Mouse (Mus musculus): Measurements from ENCODE around the gene Gtpbp8.

Gene Gtpbp8

DNA sequence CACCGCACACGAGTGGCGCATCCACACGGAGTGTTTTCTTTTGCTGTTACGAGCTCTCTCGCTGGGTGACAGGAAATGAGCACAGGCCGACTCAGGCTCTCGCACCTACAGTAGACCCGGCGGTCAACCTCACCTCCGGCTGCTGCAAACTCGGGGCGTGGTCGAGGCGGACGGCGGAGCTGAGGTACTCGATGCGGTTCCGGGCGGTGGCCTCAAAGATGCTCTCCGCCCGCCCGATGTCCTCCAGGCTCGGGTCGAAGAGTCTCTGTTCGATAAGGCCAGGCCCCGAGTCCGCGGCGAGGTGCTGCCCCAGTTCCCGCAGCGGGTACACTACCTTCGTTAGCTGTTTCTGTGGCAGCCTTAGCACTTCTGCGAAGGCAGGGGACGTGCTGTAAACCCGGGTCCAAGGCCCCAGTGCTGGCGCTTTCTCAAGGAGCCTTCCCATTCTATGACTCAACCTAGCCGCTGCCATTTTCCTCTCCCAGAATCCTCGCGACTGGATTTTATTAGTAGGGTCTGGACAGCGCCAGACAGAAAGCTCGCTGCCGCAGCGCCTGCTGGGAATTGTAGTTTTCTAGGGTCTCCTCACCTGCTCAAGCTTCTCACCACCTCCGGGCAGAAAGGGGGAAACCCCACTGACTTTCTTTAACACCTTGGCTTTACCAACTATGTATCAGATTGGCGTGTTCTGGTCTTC is at the start of gene Gtpbp8:
Gene Gtpbp8, minus strand, starts transcription at position 498 of the 697 bp plus-strand sequence.
- DNase-seq = peak; percentile 89 to 96

- no peak for DNase-seq
Measured at GRCm38 (mm10) chr16:44794416-44794815, 48.3 kb upstream of the Gtpbp8 start.

- no peak for DNase-seq
Measured at GRCm38 (mm10) chr16:44786934-44787333, 40.8 kb upstream of the Gtpbp8 start.

GRCm38 (mm10) chr16:44780751-44781150 is 34.6 kb upstream of the Gtpbp8 start:
- no peak for DNase-seq

DNA sequence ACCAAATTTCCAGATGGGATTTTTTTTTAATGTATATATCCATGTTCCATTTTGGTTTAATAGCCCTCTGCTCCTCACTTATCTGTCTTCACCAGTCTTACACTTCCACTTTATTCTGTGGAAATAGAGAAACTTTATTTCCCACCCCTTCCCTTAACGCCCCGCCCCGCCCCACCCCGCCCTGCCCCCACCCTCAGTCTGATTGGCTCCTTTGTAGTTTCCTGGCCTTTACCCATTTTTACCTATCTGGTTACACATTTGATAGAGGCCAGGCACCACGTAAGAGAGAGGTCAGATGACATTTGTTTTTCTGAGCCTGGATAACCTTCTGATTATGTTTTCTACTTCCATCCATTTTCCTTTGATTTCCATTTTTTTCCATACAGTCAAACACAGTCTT is 33.3 kb upstream of the Gtpbp8 start:
- DNase-seq = no peak

- no peak for DNase-seq
Measured at GRCm38 (mm10) chr16:44778538-44779147, 32.5 kb upstream of the Gtpbp8 start.

- DNase-seq = no peak
Measured at GRCm38 (mm10) chr16:44774201-44774600, 28.0 kb upstream of the Gtpbp8 start.

GRCm38 (mm10) chr16:44773673-44774072 is 27.5 kb upstream of the Gtpbp8 start:
- no peak for DNase-seq

- DNase-seq = no peak
Measured at GRCm38 (mm10) chr16:44772577-44772976, 26.4 kb upstream of the Gtpbp8 start.

- no peak for DNase-seq
Measured at GRCm38 (mm10) chr16:44767967-44768366, 21.8 kb upstream of the Gtpbp8 start.

- DNase-seq = no peak
Measured at GRCm38 (mm10) chr16:44767506-44767905, 21.3 kb upstream of the Gtpbp8 start.

- no peak for DNase-seq
Measured at GRCm38 (mm10) chr16:44766320-44766892, 20.2 kb upstream of the Gtpbp8 start.

DNA sequence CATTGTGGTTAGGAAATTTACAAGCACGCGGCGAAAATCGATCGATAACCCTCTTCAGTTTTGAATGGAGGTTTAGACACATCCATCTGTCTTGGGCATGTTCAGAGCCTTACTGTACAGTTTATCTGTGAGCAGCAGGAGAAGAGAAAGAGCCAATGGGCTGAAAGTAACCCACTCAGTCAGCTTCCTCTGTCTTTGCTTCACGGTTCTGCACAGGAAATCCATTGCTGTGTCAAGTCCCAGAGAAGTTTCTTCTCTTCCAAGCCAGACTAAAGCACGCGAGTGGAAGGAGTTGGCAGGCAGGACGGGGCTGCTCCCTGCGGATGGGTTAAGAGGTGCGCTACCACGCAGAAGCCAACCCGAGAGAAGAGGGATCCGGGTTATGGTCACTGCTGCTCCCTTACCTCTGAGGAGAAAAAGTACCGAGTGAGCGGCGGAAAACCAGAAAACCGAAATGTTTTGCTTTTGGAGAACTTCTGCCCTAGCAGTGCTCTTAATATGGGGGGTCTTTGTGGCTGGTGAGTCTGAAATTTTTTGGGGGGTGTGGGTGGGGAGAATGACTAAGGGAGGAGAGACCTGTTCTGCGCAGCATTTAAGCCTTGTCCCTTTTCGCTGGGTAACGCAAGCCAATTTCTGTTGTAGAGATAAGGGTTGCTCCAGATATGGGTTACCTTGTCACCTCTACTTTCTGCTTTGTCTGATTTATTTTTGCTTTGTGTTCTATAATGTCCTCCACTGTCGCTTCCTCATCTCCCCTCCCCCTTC is 19.6 kb upstream of the Gtpbp8 start, which contains the start of gene Cd200r1:
Gene Cd200r1, plus strand, starts transcription at position 182 of the 765 bp plus-strand sequence.
- no peak for DNase-seq

DNA sequence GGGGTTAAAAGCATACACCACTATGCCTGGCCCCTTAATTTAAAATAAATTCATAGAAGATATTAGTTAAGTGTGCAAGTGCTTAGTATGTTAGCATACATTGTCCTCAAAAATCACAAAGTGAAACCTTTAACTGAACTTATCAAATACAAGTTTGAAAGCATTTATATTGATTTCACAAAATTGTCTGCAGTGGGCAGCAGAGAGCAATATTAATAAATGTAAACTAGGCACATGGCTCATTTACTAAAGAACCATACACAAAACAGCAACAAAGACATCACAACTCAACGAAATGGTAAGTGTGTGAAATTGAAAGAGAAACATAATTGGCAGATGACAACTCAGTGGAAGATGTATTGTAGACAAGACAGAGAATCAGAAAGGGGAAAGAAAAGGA is 15.6 kb upstream of the Gtpbp8 start:
- DNase-seq = no peak

DNA sequence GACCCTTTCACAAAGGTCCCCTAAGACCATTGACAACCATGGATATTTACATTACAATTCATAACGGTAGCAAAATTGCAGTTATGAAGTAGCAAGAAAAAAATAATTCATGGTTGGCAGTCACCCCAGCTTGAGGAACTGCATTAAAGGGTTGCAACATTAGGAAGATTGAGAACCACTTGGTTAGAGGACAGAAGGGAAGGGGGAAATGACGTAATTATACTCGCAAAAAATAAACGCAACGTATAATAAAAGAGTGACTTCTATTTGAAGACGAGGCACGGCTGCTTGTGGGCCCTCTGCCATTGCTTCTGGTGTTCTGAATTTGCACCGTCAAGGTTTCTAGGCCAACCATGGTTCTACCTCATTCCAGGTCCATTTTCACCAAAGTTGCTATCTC is 11.5 kb upstream of the Gtpbp8 start:
- DNase-seq = no peak

DNA sequence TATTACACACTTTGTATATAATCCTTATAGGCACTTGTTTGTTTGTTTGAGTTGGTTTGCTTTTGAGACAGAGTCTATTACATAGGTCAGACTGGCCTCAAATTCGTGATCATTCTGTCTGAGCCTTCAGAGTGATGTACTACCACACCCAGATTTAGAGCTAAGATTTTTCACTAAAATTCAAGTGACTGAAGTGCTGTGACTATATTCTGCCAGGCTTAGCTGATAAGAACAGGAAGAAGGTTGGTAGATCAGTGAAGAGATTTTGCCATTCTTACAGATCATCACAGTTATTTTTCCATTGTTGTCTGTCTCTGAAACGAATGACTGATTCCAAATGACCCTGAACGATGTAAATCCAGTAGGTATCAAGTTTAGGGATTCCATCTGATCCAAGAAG is 1.8 kb upstream of the Gtpbp8 start:
- DNase-seq = no peak

- no peak for DNase-seq
Measured at GRCm38 (mm10) chr16:44745471-44745865, 695 bp downstream of the Gtpbp8 start.

DNA sequence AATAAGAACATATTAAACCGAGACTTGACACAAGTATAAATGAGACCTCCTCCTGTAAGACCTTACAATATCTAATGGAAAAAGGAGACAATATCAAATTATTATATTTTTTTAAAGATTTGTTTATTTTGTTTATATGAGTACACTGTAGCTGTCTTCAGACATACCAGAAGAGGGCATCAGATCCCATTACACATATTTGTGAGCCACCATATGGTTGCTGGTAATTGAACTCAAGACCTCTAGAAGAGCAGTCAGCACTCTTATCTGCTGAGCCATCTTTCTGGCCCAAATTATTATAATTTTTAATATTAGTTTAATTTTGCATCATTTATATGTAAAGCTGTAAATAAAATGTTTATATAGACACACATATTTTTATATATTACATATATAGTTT is 3.4 kb downstream of the Gtpbp8 start:
- no peak for DNase-seq

- DNase-seq = no peak
Measured at GRCm38 (mm10) chr16:44736118-44736517, 10.0 kb downstream of the Gtpbp8 start.

- DNase-seq = no peak
Measured at GRCm38 (mm10) chr16:44735676-44736075, 10.5 kb downstream of the Gtpbp8 start.

DNA sequence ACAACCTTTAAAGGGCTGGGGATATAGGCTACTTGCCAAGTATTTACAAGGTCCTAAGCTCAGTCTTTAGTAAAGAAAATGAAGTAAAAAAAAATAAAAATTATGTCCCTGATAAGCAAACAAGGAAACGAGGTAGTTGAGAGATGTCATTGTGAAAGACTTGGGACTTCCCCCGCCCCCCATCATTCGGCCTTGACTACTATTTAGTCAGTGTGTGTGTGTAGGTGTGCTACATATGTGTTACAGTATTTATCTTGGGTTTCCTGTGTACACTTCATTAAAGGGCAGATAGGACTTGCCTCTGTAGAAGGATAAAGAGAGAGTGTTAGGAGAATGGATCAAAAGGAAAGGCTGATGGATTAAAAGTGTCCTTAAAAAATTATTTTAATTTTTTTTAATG is 12.1 kb downstream of the Gtpbp8 start:
- DNase-seq = no peak

DNA sequence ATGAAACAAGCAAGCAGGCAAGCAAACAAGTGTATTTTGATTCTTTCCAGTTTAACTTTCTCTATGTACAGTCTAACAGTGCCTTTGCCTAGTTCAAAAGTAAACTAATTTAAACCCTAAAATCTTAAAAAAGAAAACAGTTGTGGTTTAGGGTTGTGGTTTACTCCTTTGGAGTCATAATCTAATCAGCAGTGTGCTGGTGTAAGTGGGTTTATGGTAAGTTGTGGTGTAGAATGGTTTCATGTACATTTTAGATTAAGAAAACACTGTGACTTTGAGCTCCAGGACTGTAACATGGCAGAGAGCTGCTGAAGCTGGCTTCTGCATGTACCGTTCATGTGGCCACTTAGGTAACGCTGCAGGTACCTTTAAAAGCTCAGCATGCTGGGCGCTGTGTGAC is 18.6 kb downstream of the Gtpbp8 start:
- no peak for DNase-seq

All from cerebellum, adult 18-20 months (tissue).